Mouse (Mus musculus): ENCODE measurements around the gene Celsr1. TPM values are rescaled to one million over a fixed set of nuclear protein-coding genes. Genes with fewer than 3 reads are reported as not detected.

The Celsr1 gene
- polyA plus RNA-seq, 1 experiment from 2014 or later = 3.5 TPM

DNA sequence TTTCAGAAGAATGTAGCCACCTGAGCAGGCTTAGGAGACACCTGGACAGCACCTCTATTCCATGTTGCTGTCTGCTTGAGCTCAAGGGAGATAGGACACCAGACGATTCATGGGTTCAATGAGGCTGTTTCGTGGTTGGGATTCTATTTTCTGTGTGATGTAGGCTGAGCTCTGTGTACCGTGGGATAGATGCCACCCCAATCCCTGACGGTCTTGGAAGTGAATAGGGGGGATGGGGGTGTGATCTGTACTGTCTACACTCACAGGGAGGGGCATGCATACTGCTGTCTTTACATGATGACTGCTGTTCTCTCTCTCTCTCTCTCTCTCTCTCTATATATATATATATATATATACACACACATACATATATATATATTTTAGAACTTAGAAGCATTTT lies 31.8 kb upstream of the Celsr1 start:
- H3K4me2 ChIP-seq (replicated peaks; ENCODE audit: low read depth, low read length) = no peak overlapping the region
- no peaks in the 10 kb centered on the region for H3K9me3 ChIP-seq (ENCODE audit: low read length)
- H3K36me3 ChIP-seq (ENCODE audit: insufficient read depth, low read length) = no peaks in the 10 kb centered on the region
- no peak overlapping the region for H3K9ac ChIP-seq (replicated peaks; ENCODE audit: low read length)
- WGBS = 88% methylated on average over 4 of the region's 4 CpGs
- H3K27me3 ChIP-seq (ENCODE audit: insufficient read depth, low read length) = no peaks in the 10 kb centered on the region
- peaks cover 78% of the 10 kb centered on the region for H3K4me1 ChIP-seq (ENCODE audit: insufficient read depth, low read length)
- H3K4me3 ChIP-seq (ENCODE audit: low read length) = no peak overlapping the region
- no peak for ATAC-seq (ENCODE audit: low FRiP score, low TSS enrichment)
- H3K27ac ChIP-seq (ENCODE audit: low read length) = no peak overlapping the region

DNA sequence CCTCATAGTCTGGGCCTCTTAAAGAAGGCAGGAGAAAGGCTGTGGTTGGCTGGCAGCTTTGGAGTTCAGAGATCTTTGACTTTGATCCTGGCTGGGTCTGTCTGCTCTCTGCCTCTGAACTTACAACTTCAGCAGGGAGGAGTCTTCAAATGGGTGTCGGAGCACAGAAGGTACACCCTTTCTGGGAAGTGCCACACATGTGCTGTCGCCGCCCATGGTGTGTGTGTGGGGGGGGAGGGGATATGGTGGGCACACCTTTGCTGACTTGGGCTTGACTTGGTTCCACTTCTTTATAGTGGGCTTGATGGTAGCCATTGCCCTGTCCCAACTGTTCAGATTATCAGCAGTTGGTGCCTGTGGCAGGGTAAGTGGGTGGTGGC lies 31.3 kb upstream of the Celsr1 start:
- H3K4me1 ChIP-seq (ENCODE audit: insufficient read depth, low read length) = peaks cover 77% of the 10 kb centered on the region
- no peak for ATAC-seq (ENCODE audit: low FRiP score, low TSS enrichment)
- H3K27ac ChIP-seq (ENCODE audit: low read length) = peak overlapping the region; percentile 16; the same call in 1 of the 2 replicates
- WGBS = 77% methylated on average over 3 of the region's 3 CpGs
- no peaks in the 10 kb centered on the region for H3K9me3 ChIP-seq (ENCODE audit: low read length)
- H3K27me3 ChIP-seq (ENCODE audit: insufficient read depth, low read length) = no peaks in the 10 kb centered on the region
- H3K36me3 ChIP-seq (ENCODE audit: insufficient read depth, low read length) = no peaks in the 10 kb centered on the region
- no peak overlapping the region for H3K4me2 ChIP-seq (replicated peaks; ENCODE audit: low read depth, low read length)
- H3K9ac ChIP-seq (replicated peaks; ENCODE audit: low read length) = no peak overlapping the region
- H3K4me3 ChIP-seq (ENCODE audit: low read length) = no peak overlapping the region

DNA sequence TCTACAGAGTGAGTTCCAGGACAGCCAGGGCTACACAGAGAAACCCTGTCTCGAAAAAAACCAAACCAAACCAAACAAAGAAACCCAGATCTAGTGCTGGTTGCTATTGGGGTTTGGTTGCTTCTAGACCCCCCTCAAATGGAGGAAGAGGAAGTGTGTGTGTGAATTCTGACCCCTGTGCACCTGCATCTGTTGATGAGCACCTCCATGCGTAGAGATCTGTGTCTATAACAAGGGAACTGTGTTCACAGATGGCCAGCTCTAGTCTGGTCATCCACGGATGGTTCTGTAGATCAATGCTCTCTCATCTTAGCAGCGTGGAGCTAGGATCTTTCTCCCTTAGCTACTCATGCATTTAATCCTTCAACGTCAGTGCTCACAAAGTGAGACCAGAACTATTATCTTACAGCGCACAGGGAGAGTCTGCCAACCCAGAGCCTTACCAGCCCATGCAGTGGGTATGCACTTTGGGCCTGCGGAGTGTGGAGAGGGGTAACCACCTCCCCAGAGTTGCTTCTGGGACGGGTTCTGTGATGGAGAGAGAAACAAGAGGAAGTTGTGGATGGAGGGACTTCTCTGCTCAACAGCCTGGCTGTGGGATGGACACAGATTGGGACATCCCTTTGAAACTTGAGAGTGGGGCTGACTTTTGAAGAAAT lies 30.7 kb upstream of the Celsr1 start:
- H3K9me3 ChIP-seq (ENCODE audit: low read length) = no peaks in the 10 kb centered on the region
- no peak overlapping the region for H3K4me3 ChIP-seq (ENCODE audit: low read length)
- H3K27ac ChIP-seq (ENCODE audit: low read length) = peak overlapping the region; percentile 16; the same call in 1 of the 2 replicates
- no peak overlapping the region for H3K9ac ChIP-seq (replicated peaks; ENCODE audit: low read length)
- WGBS = 52% methylated on average over 8 of the region's 8 CpGs
- peaks cover 77% of the 10 kb centered on the region for H3K4me1 ChIP-seq (ENCODE audit: insufficient read depth, low read length)
- H3K27me3 ChIP-seq (ENCODE audit: insufficient read depth, low read length) = no peaks in the 10 kb centered on the region
- no peak overlapping the region for H3K4me2 ChIP-seq (replicated peaks; ENCODE audit: low read depth, low read length)
- ATAC-seq (ENCODE audit: low FRiP score, low TSS enrichment) = no peak
- no peaks in the 10 kb centered on the region for H3K36me3 ChIP-seq (ENCODE audit: insufficient read depth, low read length)

DNA sequence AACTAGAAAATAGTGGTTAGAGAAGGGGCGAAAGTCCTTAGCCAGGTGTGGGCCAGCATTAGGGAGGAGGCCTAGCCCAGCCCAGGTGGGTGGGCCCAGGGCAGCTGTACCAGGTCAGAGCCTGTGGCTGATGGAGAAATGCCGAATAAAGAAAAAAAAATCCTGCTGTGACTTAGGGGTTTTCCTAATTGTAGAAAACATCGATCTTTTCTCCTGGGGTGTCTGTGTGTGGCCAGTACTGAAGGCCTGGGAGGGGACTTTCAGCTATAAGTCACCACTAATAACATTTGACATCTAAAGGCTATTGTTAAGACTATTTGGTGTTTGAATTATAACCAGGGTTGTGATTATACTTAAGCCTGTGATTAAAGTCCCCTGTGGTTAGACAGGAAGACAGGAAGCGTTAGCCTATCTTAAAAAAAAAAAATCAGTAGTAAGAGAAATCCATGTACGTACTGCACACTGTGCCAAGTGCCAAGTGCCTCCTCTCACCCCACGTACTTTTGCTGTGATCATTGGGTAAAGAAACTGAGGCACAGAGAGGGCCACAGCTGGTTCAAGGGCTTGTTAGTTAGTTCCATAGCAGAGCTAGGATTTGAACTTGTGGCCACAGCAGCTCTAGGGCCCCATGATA lies 28.4 kb upstream of the Celsr1 start:
- Histone ChIP-seq H3K36me3 (ENCODE audit: insufficient read depth, low read length) (no peaks in the 10 kb centered on the region), H3K27me3 (ENCODE audit: insufficient read depth, low read length) (no peaks in the 10 kb centered on the region), H3K4me3 (ENCODE audit: low read length) (no peak overlapping the region), H3K27ac (ENCODE audit: low read length) (no peak overlapping the region; the same call in 1 of the 2 replicates), H3K4me1 (ENCODE audit: insufficient read depth, low read length) (peaks cover 68% of the 10 kb centered on the region), H3K4me2 (replicated peaks; ENCODE audit: low read depth, low read length) (no peak overlapping the region), H3K9ac (replicated peaks; ENCODE audit: low read length) (peak overlapping the region; percentile 42; the same call in 1 of the 2 replicates), H3K9me3 (ENCODE audit: low read length) (no peaks in the 10 kb centered on the region; the same call in 1 of the 2 replicates)
- 51% methylated on average over 6 of the region's 6 CpGs for WGBS
- ATAC-seq (ENCODE audit: low FRiP score, low TSS enrichment) = no peak

DNA sequence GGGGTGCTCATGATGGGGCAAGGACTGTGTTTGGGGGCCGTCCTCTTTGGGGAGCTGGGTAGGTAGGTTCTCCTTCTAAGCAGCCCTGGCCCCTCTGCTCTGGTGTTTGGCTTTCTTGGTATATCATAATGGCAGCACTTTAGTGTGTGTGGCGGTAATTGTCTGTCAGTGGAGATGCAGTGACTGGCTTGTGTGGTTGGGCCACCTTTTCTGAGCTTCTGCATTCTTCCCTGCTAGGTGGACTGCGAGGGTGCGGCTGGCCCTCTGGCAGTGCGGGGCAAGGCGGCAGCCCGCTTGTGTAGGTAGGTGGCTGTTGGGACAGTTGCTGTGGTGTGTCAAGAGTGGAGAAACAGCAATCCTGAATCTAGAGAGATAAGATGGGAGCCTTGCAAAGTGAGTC lies 27.6 kb upstream of the Celsr1 start:
- Histone ChIP-seq H3K4me1 (ENCODE audit: insufficient read depth, low read length) (peaks cover 61% of the 10 kb centered on the region), H3K36me3 (ENCODE audit: insufficient read depth, low read length) (no peaks in the 10 kb centered on the region), H3K27ac (ENCODE audit: low read length) (no peak overlapping the region), H3K9me3 (ENCODE audit: low read length) (no peaks in the 10 kb centered on the region; the same call in 1 of the 2 replicates), H3K4me2 (replicated peaks; ENCODE audit: low read depth, low read length) (no peak overlapping the region), H3K27me3 (ENCODE audit: insufficient read depth, low read length) (no peaks in the 10 kb centered on the region), H3K4me3 (ENCODE audit: low read length) (no peak overlapping the region), H3K9ac (replicated peaks; ENCODE audit: low read length) (0 out of 2 replicates have a peak overlapping the region, but pooled peaks have one; percentile 19)
- WGBS = 81% methylated on average over 7 of the region's 7 CpGs
- ATAC-seq (ENCODE audit: low FRiP score, low TSS enrichment) = no peak

DNA sequence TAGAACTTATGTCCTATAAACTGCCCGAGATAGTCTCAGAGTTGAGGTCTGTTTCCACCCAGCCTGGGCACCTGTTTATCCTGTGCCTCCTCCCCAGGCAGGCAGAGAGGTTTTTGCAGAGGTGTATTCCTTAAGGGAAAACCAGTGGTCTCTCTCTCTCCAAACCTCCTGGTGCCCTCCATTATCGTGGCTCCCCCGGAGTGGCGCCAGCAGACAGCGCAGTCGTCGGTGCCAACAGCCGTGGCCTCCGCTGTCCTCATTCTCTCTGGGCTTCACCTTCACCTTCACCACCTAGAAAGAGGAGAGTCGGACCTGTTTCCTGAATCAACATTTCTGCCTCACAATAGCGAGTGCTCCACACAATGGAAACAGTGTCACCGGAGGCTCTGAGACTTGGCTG lies 27.0 kb upstream of the Celsr1 start:
- no peak overlapping the region for H3K4me2 ChIP-seq (replicated peaks; ENCODE audit: low read depth, low read length)
- H3K27me3 ChIP-seq (ENCODE audit: insufficient read depth, low read length) = no peaks in the 10 kb centered on the region
- peaks cover 61% of the 10 kb centered on the region for H3K4me1 ChIP-seq (ENCODE audit: insufficient read depth, low read length)

DNA sequence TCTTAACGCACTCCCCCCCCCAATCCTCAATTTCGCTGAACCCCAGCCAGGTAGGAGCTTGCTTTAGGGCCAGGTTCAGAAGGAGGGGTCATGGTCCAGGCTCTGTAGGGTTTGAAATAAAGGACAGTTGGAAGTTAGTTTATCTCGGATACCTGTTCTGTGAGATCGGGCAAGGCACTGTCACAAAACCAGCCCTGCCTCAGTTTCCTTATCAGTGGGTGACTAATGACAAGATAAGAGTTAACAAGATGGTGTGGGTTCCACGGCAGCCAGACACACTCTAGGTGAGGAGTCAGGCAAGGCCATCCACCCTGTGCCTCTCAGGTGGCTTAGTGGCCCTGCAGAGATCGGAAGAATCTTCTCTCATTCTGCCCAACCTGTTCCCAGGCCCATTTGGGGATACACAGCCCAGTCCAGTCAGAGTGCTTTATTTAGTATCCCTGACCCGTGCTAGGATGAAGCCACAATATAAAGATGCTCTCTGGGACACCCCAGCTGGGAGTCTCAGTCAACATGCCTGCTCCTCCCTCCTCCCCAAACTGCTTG lies 26.3 kb upstream of the Celsr1 start:
- 75% methylated on average over 7 of the region's 7 CpGs for WGBS
- peak overlapping the region; percentile 83 for H3K4me3 ChIP-seq (ENCODE audit: low read length)
- no peaks in the 10 kb centered on the region for H3K27me3 ChIP-seq (ENCODE audit: insufficient read depth, low read length)
- peak overlapping the region; percentile 94 for H3K9ac ChIP-seq (replicated peaks; ENCODE audit: low read length)
- H3K4me2 ChIP-seq (replicated peaks; ENCODE audit: low read depth, low read length) = peak overlapping the region; percentile 93
- H3K36me3 ChIP-seq (ENCODE audit: insufficient read depth, low read length) = no peaks in the 10 kb centered on the region
- H3K4me1 ChIP-seq (ENCODE audit: insufficient read depth, low read length) = peaks cover 61% of the 10 kb centered on the region
- no peak for ATAC-seq (ENCODE audit: low FRiP score, low TSS enrichment)
- H3K27ac ChIP-seq (ENCODE audit: low read length) = no peak overlapping the region
- H3K9me3 ChIP-seq (ENCODE audit: low read length) = no peaks in the 10 kb centered on the region; the same call in 1 of the 2 replicates

More for the DNA sequence above, 27.0 kb upstream of the Celsr1 start:
- Histone ChIP-seq H3K9me3 (ENCODE audit: low read length) (no peaks in the 10 kb centered on the region; the same call in 1 of the 2 replicates), H3K9ac (replicated peaks; ENCODE audit: low read length) (no peak overlapping the region), H3K4me3 (ENCODE audit: low read length) (no peak overlapping the region), H3K36me3 (ENCODE audit: insufficient read depth, low read length) (no peaks in the 10 kb centered on the region), H3K27ac (ENCODE audit: low read length) (no peak overlapping the region)
- no peak for ATAC-seq (ENCODE audit: low FRiP score, low TSS enrichment)
- 77% methylated on average over 12 of the region's 12 CpGs for WGBS

DNA sequence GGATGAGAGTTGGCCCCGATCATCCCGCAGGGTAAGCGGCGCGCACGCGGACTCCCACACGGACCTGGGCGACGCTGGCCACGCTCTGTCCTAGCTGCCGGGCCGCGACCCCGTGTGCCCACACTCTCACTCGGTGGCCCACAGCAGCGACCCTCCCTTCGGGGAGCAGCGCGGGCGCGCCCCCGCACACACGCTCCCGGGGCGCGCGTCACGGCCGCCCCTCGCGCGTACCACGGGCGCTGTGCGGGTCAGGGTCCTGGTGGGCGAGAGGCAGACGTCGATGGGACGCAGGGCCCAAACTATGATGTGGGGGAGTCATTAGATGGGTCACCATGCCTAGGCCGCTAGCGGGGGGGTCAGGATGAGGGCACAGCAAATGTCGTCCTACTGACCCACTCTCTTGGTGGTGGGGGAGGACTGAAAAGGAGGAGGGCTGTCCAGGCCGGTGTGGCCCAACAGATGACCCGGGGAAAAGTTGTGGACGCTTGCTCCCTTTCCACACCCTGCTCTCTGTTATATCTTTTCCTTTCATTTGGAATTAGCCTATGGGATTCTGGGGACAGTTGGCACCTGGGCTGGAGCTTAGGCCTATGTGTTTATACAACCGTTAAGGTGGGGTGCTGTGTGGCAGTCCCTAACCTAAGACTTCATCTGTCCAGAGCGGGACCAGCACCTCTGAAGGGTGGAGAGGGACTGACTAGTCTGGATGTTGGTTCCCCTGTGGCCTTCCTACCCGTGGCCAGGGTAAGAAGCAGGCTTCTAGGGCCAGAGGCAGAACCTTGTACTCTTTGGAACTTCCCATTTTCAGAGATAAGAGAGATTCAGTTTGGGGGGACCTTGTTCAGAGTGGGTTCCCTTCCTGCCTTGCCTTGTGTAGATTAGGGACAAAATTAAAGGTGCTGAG lies 25.6 kb upstream of the Celsr1 start:
- peak overlapping the region; percentile 93 for H3K4me2 ChIP-seq (replicated peaks; ENCODE audit: low read depth, low read length)
- 2% methylated on average over 49 of the region's 49 CpGs for WGBS
- peak; percentile 49 for ATAC-seq (ENCODE audit: low FRiP score, low TSS enrichment)
- peak overlapping the region; percentile 83 for H3K4me3 ChIP-seq (ENCODE audit: low read length)
- H3K9me3 ChIP-seq (ENCODE audit: low read length) = no peaks in the 10 kb centered on the region; the same call in 1 of the 2 replicates
- no peaks in the 10 kb centered on the region for H3K27me3 ChIP-seq (ENCODE audit: insufficient read depth, low read length)
- H3K9ac ChIP-seq (replicated peaks; ENCODE audit: low read length) = peak overlapping the region; percentile 94
- H3K27ac ChIP-seq (ENCODE audit: low read length) = peak overlapping the region; percentile 69; the same call in 1 of the 2 replicates
- H3K36me3 ChIP-seq (ENCODE audit: insufficient read depth, low read length) = no peaks in the 10 kb centered on the region
- H3K4me1 ChIP-seq (ENCODE audit: insufficient read depth, low read length) = peaks cover 54% of the 10 kb centered on the region

DNA sequence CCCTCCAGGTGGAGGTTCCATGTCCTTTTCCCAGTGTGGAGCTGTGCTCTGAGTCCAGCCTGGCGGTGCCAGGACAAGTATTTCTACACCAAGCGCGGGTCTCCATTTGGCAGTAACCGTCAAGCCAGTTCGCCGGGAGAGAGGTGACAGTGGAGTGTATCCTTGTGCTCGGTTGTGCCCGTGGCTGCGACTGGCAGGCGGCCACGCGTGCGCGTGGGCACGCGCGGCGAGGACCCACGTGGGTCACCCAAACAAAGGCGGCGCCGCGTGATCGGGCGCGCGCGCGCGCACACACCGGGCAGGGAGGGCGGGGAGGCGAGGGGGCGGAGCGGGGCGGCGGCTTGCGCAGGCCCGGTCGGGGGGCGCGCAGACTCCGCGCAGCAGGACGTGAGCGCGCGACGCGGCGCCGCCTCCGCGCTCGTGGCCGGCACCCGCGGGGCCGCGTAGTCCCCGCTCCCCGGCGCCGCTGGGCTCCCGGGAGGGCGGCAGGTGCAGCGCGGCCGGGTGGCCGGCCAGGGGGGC lies 24.9 kb upstream of the Celsr1 start:
- peak overlapping the region; percentile 69 for H3K27ac ChIP-seq (ENCODE audit: low read length)
- no peaks in the 10 kb centered on the region for H3K36me3 ChIP-seq (ENCODE audit: insufficient read depth, low read length)
- H3K4me3 ChIP-seq (ENCODE audit: low read length) = peak overlapping the region; percentile 83
- peak overlapping the region; percentile 93 for H3K4me2 ChIP-seq (replicated peaks; ENCODE audit: low read depth, low read length)
- no peaks in the 10 kb centered on the region for H3K27me3 ChIP-seq (ENCODE audit: insufficient read depth, low read length)
- no peaks in the 10 kb centered on the region; the same call in 1 of the 2 replicates for H3K9me3 ChIP-seq (ENCODE audit: low read length)
- ATAC-seq (ENCODE audit: low FRiP score, low TSS enrichment) = peak; percentile 66
- peak overlapping the region; percentile 94 for H3K9ac ChIP-seq (replicated peaks; ENCODE audit: low read length)
- H3K4me1 ChIP-seq (ENCODE audit: insufficient read depth, low read length) = peaks cover 47% of the 10 kb centered on the region
- WGBS = under 1% methylated on average over 37 of the region's 70 CpGs
